Mouse (Mus musculus) left cerebral cortex, postnatal 36 days (tissue): ENCODE measurements around the gene Zfp786. TPM values are rescaled to one million over a fixed set of nuclear protein-coding genes. Genes with fewer than 3 reads are reported as not detected.
"Not testable (repeated sequence)": the region's sequence is repeated elsewhere in the genome, so short reads cannot be mapped to it uniquely, and the experiment has no call there.

Experiments used
- DNase-seq, 2 experiments: peaks; one replicate each; pipeline ENCODE4 v3.0.0; 2021 to 2022; ENCODE audit warnings: low spot score in 2 of 2, mixed read lengths in 1 of 2
- intact Hi-C: fragments of 180-260 bp; cut with DNase I; formaldehyde crosslinking; loops from one replicate; pipeline ENCODE4 v1.15.1; 2025
- total RNA-seq, 2 experiments: library from RNA; stranded (reverse); gene quantifications; 2 replicates each; pipeline ENCODE4 v1.2.3; 2021

The Zfp786 gene
- total RNA-seq: 1 to 10 TPM; 5.5 TPM

GRCm38 (mm10) chr6:47830104-47831078, at the start of gene Zfp786:
TSS of gene Zfp786 (minus strand) at chr6:47830867.
- peak; percentile 91 to 92 for DNase-seq
- intact Hi-C loops: no loop called here

- no peak for DNase-seq
- intact Hi-C loops: no loop called here
Observed at GRCm38 (mm10) chr6:47880166-47880565, 49.5 kb upstream of the Zfp786 start.

- intact Hi-C loops: loop anchor here (5.0 kb wide), 2 partner anchors 42 to 43 kb away; partner anchors contain the start of genes Zfp212 and Zfp398
- no peak for DNase-seq
Observed at GRCm38 (mm10) chr6:47879049-47879716, 48.5 kb upstream of the Zfp786 start.

GRCm38 (mm10) chr6:47878593-47878992, 47.9 kb upstream of the Zfp786 start:
- intact Hi-C loops: loop anchor here (5.0 kb wide), 2 partner anchors 41 to 44 kb away; partner anchors contain the start of genes Zfp212 and Zfp398
- DNase-seq: no peak

GRCm38 (mm10) chr6:47878133-47878514, 47.5 kb upstream of the Zfp786 start:
- no peak for DNase-seq
- intact Hi-C loops: loop anchor here (5.0 kb wide), 2 partner anchors 41 to 44 kb away; partner anchors contain the start of genes Zfp212 and Zfp398

GRCm38 (mm10) chr6:47877461-47878132, 46.9 kb upstream of the Zfp786 start:
- peak; percentile 92 to 93 for DNase-seq
- intact Hi-C loops: loop anchor here (5.0 kb wide), 2 partner anchors 40 to 45 kb away; partner anchors contain the start of genes Zfp212 and Zfp398

- intact Hi-C loops: loop anchor here (5.0 kb wide), 2 partner anchors 40 to 45 kb away; partner anchors contain the start of genes Zfp212 and Zfp398
Observed at GRCm38 (mm10) chr6:47877058-47877457, 46.4 kb upstream of the Zfp786 start, which contains the start of gene Zfp282. TSS of gene Zfp282 (plus strand) at chr6:47877204.

GRCm38 (mm10) chr6:47872266-47872665, 41.6 kb upstream of the Zfp786 start:
- no peak for DNase-seq
- intact Hi-C loops: no loop called here

More at GRCm38 (mm10) chr6:47877058-47877457, 46.4 kb upstream of the Zfp786 start, which contains the start of gene Zfp282:
- DNase-seq: no peak

GRCm38 (mm10) chr6:47857729-47858128, 27.1 kb upstream of the Zfp786 start:
- intact Hi-C loops: not testable (repeated sequence)

GRCm38 (mm10) chr6:47857241-47857640, 26.6 kb upstream of the Zfp786 start:
- no peak for DNase-seq
- intact Hi-C loops: no loop called here

More at GRCm38 (mm10) chr6:47857729-47858128, 27.1 kb upstream of the Zfp786 start:
- not testable (repeated sequence) for DNase-seq

- intact Hi-C loops: no loop called here
Observed at GRCm38 (mm10) chr6:47845779-47846178, 15.1 kb upstream of the Zfp786 start.

GRCm38 (mm10) chr6:47842337-47842736, 11.7 kb upstream of the Zfp786 start:
- no peak for DNase-seq
- intact Hi-C loops: no loop called here

More at GRCm38 (mm10) chr6:47845779-47846178, 15.1 kb upstream of the Zfp786 start:
- no peak for DNase-seq

GRCm38 (mm10) chr6:47841831-47842230, 11.2 kb upstream of the Zfp786 start:
- DNase-seq: no peak
- intact Hi-C loops: no loop called here

GRCm38 (mm10) chr6:47841077-47841476, 10.4 kb upstream of the Zfp786 start:
- no peak for DNase-seq
- intact Hi-C loops: no loop called here

- no peak for DNase-seq
- intact Hi-C loops: loop anchor here (5.0 kb wide), 1 partner anchor 40 kb away; the partner anchor contains the start of gene Zfp282
Observed at GRCm38 (mm10) chr6:47837630-47838029, 7.0 kb upstream of the Zfp786 start.

GRCm38 (mm10) chr6:47835984-47836521, 5.4 kb upstream of the Zfp786 start:
- intact Hi-C loops: loop anchor here (2.0 to 5.0 kb wide), 2 partner anchors 41 to 47 kb away; partner anchors contain the start of gene Zfp282
- DNase-seq: peak in 1 of 2 experiments; percentile 66

GRCm38 (mm10) chr6:47835482-47835983, 4.9 kb upstream of the Zfp786 start, which contains the start of gene Zfp398:
TSS of gene Zfp398 (plus strand) at chr6:47835661.
- peak; percentile 94 to 97 for DNase-seq
- intact Hi-C loops: loop anchor here (2.0 to 5.0 kb wide), 2 partner anchors 42 to 47 kb away; partner anchors contain the start of gene Zfp282

- intact Hi-C loops: no loop called here
- DNase-seq: no peak
Observed at GRCm38 (mm10) chr6:47832220-47832619, 1.6 kb upstream of the Zfp786 start.
